Mouse (Mus musculus) kidney, postnatal 36 days (tissue): ENCODE data around the gene Glrx.
"Not testable (repeated sequence)": the region's sequence is repeated elsewhere in the genome, so short reads cannot be mapped to it uniquely, and the experiment has no call there.

ENCODE experiments used
- DNase-seq, 2 experiments: peaks; one replicate each; pipeline ENCODE4 v3.0.0; 2021 to 2022; ENCODE audit warnings: mixed read lengths in 2 of 2

Glrx gene

GRCm38 (mm10) chr13:75839719-75840481 lies at the start of gene Glrx:
Gene Glrx, plus strand, starts transcription at chr13:75839868.
- peak; percentile 87 to 88 for DNase-seq

GRCm38 (mm10) chr13:75790550-75791205 lies 49.0 kb upstream of the Glrx start:
- no peak for DNase-seq

- DNase-seq, result no peak
Measured at GRCm38 (mm10) chr13:75793863-75794629, 45.6 kb upstream of the Glrx start.

- DNase-seq, result peak; percentile 94
Measured at GRCm38 (mm10) chr13:75797369-75798141, 42.1 kb upstream of the Glrx start.

- peak; percentile 67 to 81 for DNase-seq
Measured at GRCm38 (mm10) chr13:75798413-75799302, 41.0 kb upstream of the Glrx start.

- DNase-seq, result no peak
Measured at GRCm38 (mm10) chr13:75799421-75799820, 40.2 kb upstream of the Glrx start.

GRCm38 (mm10) chr13:75807969-75808368 lies 31.7 kb upstream of the Glrx start:
- peak in 1 of 2 experiments; percentile 23 for DNase-seq

GRCm38 (mm10) chr13:75809957-75810356 lies 29.7 kb upstream of the Glrx start:
- DNase-seq, result no peak

GRCm38 (mm10) chr13:75817183-75817582 lies 22.5 kb upstream of the Glrx start:
- DNase-seq, result no peak

- no peak for DNase-seq
Measured at GRCm38 (mm10) chr13:75818486-75818885, 21.2 kb upstream of the Glrx start.

- no peak for DNase-seq
Measured at GRCm38 (mm10) chr13:75818945-75819706, 20.5 kb upstream of the Glrx start.

- no peak for DNase-seq
Measured at GRCm38 (mm10) chr13:75819898-75820297, 19.8 kb upstream of the Glrx start.

GRCm38 (mm10) chr13:75822366-75822765 lies 17.3 kb upstream of the Glrx start:
- DNase-seq, result not testable (repeated sequence)

GRCm38 (mm10) chr13:75823201-75823600 lies 16.5 kb upstream of the Glrx start:
- DNase-seq, result no peak

- DNase-seq, result no peak
Measured at GRCm38 (mm10) chr13:75824611-75825319, 14.9 kb upstream of the Glrx start.

- DNase-seq, result no peak
Measured at GRCm38 (mm10) chr13:75825388-75825787, 14.3 kb upstream of the Glrx start.

GRCm38 (mm10) chr13:75830708-75831107 lies 9.0 kb upstream of the Glrx start:
- no peak for DNase-seq

- DNase-seq, result no peak
Measured at GRCm38 (mm10) chr13:75831710-75832109, 8.0 kb upstream of the Glrx start.

- DNase-seq, result no peak
Measured at GRCm38 (mm10) chr13:75832697-75833096, 7.0 kb upstream of the Glrx start.

- DNase-seq, result peak; percentile 56 to 62
Measured at GRCm38 (mm10) chr13:75833499-75833898, 6.2 kb upstream of the Glrx start.
